Mouse (Mus musculus) heart, postnatal 14 days (tissue): ENCODE measurements around the gene Phf2. TPM values are rescaled to one million over a fixed set of nuclear protein-coding genes. Genes with fewer than 3 reads are reported as not detected.
A peak's percentile ranks its signal among the peaks of the same experiment; 100 is the strongest.

Experiments used
- DNase-seq, 2 experiments: peaks; one replicate each; pipeline ENCODE4 v3.0.0; 2021 to 2022
- intact Hi-C: fragments of 180-260 bp; cut with DNase I; formaldehyde crosslinking; loops from one replicate; pipeline ENCODE4 v1.15.1; 2025
- long read RNA-seq, 2 experiments: library from polyadenylated mRNA; stranded (forward); transcript quantifications; one replicate each; pipeline ENCODE4 v2.0.0; 2021
- total RNA-seq, 2 experiments: library from RNA; stranded (reverse); gene quantifications; 2 replicates each; pipeline ENCODE4 v1.2.3; 2021

The Phf2 gene
- 10 to 100 TPM; 27.0 to 30.1 TPM for total RNA-seq
- long read RNA-seq, experiment 1, full-length matches to known transcripts, result 4 of 9 reads
- long read RNA-seq, experiment 1, partial matches to known transcripts, result 3 of 9 reads
- long read RNA-seq, experiment 1, other reads (novel, unspliced or antisense), result 2 of 9 reads
- long read RNA-seq, experiment 2, partial matches to known transcripts, result 4 of 5 reads
- long read RNA-seq, experiment 2, other reads (novel, unspliced or antisense), result 1 of 5 reads

GRCm38 (mm10) chr13:48870771-48871731 is at the start of gene Phf2:
Gene Phf2, minus strand, starts transcription at chr13:48871119.
- intact Hi-C loops, result loop anchor here (5.0 kb wide), 1 partner anchor 96 kb away; the partner anchor contains the start of gene Fam120a
- DNase-seq, result peak; percentile 59 to 66

- no peak for DNase-seq
- intact Hi-C loops, result no loop called here
Observed at GRCm38 (mm10) chr13:48919756-48920415, 49.0 kb upstream of the Phf2 start.

GRCm38 (mm10) chr13:48917113-48917599 is 46.2 kb upstream of the Phf2 start:
- intact Hi-C loops, result no loop called here
- no peak for DNase-seq

- peak; percentile 16 to 34 for DNase-seq
- intact Hi-C loops, result no loop called here
Observed at GRCm38 (mm10) chr13:48913680-48914079, 42.8 kb upstream of the Phf2 start.

GRCm38 (mm10) chr13:48913141-48913540 is 42.2 kb upstream of the Phf2 start:
- no peak for DNase-seq
- intact Hi-C loops, result no loop called here

GRCm38 (mm10) chr13:48911426-48911825 is 40.5 kb upstream of the Phf2 start:
- DNase-seq, result no peak
- intact Hi-C loops, result no loop called here

GRCm38 (mm10) chr13:48905458-48905857 is 34.5 kb upstream of the Phf2 start:
- no peak for DNase-seq
- intact Hi-C loops, result no loop called here

- intact Hi-C loops, result no loop called here
- no peak for DNase-seq
Observed at GRCm38 (mm10) chr13:48895376-48895775, 24.5 kb upstream of the Phf2 start.

GRCm38 (mm10) chr13:48890260-48890960 is 19.5 kb upstream of the Phf2 start:
- intact Hi-C loops, result no loop called here

GRCm38 (mm10) chr13:48878534-48878933 is 7.6 kb upstream of the Phf2 start:
- peak; percentile 99 for DNase-seq
- intact Hi-C loops, result no loop called here

More at GRCm38 (mm10) chr13:48890260-48890960, 19.5 kb upstream of the Phf2 start:
- DNase-seq, result no peak

GRCm38 (mm10) chr13:48877805-48878204 is 6.9 kb upstream of the Phf2 start:
- DNase-seq, result no peak
- intact Hi-C loops, result no loop called here

- intact Hi-C loops, result loop anchor here (5.0 kb wide), 1 partner anchor 95 kb away; the partner anchor contains the start of gene Fam120a
Observed at GRCm38 (mm10) chr13:48872726-48873125, 1.8 kb upstream of the Phf2 start.

GRCm38 (mm10) chr13:48871887-48872606 is 1.1 kb upstream of the Phf2 start:
- peak in 1 of 2 experiments; percentile 29 for DNase-seq
- intact Hi-C loops, result loop anchor here (5.0 kb wide), 1 partner anchor 95 kb away; the partner anchor contains the start of gene Fam120a

More at GRCm38 (mm10) chr13:48872726-48873125, 1.8 kb upstream of the Phf2 start:
- no peak for DNase-seq

- intact Hi-C loops, result loop anchor here (5.0 kb wide), 1 partner anchor 97 kb away; the partner anchor contains the start of gene Fam120a
- peak; percentile 59 to 63 for DNase-seq
Observed at GRCm38 (mm10) chr13:48869950-48870770, 759 bp downstream of the Phf2 start.

GRCm38 (mm10) chr13:48869600-48869949 is 1.3 kb downstream of the Phf2 start:
- intact Hi-C loops, result no loop called here
- DNase-seq, result no peak

- intact Hi-C loops, result no loop called here
- no peak for DNase-seq
Observed at GRCm38 (mm10) chr13:48869088-48869487, 1.8 kb downstream of the Phf2 start.

GRCm38 (mm10) chr13:48864673-48865356 is 6.1 kb downstream of the Phf2 start:
- DNase-seq, result no peak
- intact Hi-C loops, result no loop called here

- intact Hi-C loops, result no loop called here
- no peak for DNase-seq
Observed at GRCm38 (mm10) chr13:48863556-48863955, 7.4 kb downstream of the Phf2 start.
